Mouse (Mus musculus) lung, postnatal 0 days (tissue): ENCODE measurements around the gene Smim27. TPM values are rescaled to one million over a fixed set of nuclear protein-coding genes. Genes with fewer than 3 reads are reported as not detected.

Experiments
- ATAC-seq: fragments of 200-750 bp; cut with Nextera tagmentation; 2 replicates; pipeline ENCODE4 v1.8.0; 2017; ENCODE audit warnings: moderate library complexity
- DNase-seq: peaks from one replicate; pipeline ENCODE4 v3.0.0-alpha.2; 2016; ENCODE audit warnings: low spot score
- H3K27ac ChIP-seq: fragments of 300-500 bp; sonication (generic); 2 replicates; pipeline ENCODE4 v1.5.1; 2014; ENCODE audit warnings: antibody characterized with exemption, mild to moderate bottlenecking, low read length, mixed read lengths
- H3K27me3 ChIP-seq: fragments of 300-500 bp; sonication (generic); replicated peaks from 2 replicates; pipeline ENCODE4 v1.6.1; 2014; ENCODE audit warnings: low read length, mixed read lengths; ENCODE audit not compliant: insufficient read depth
- H3K36me3 ChIP-seq: fragments of 300-500 bp; sonication (generic); 2 replicates; pipeline ENCODE4 v1.6.1; 2014; ENCODE audit warnings: low read length, mixed read lengths; ENCODE audit not compliant: insufficient read depth
- H3K4me1 ChIP-seq: fragments of 300-500 bp; sonication (generic); 2 replicates; pipeline ENCODE4 v1.6.1; 2014; ENCODE audit warnings: antibody characterized with exemption, low read depth, low read length, mixed read lengths; ENCODE audit not compliant: insufficient read depth
- H3K4me2 ChIP-seq: fragments of 300-500 bp; sonication (generic); replicated peaks from 2 replicates; pipeline ENCODE4 v1.6.1; 2014; ENCODE audit warnings: low read depth, mild to moderate bottlenecking, low read length, moderate library complexity, mixed read lengths
- H3K4me3 ChIP-seq: fragments of 300-500 bp; sonication (generic); 2 replicates; pipeline ENCODE4 v1.5.1; 2014; ENCODE audit warnings: low read depth, low read length
- H3K9ac ChIP-seq: fragments of 300-500 bp; sonication (generic); replicated peaks from 2 replicates; pipeline ENCODE4 v1.6.1; 2014; ENCODE audit warnings: low read depth, mild to moderate bottlenecking
- H3K9me3 ChIP-seq: fragments of 300-500 bp; sonication (generic); 2 replicates; pipeline ENCODE4 v1.6.1; 2016; ENCODE audit warnings: low read length, mixed read lengths
- CTCF ChIP-seq: IDR thresholded peaks from 2 replicates; pipeline ENCODE4 v1.5.1; 2016; ENCODE audit warnings: antibody characterized with exemption, mild to moderate bottlenecking
- EP300 ChIP-seq: IDR thresholded peaks from 2 replicates; pipeline ENCODE4 v1.6.1; 2016; ENCODE audit warnings: antibody characterized with exemption, mild to moderate bottlenecking, control low read depth
- WGBS: fragments of 180-500 bp; shearing (Covaris S2); extraction: QIAGEN DNeasy Blood & Tissue Kit; methylation state at CpG from one replicate; pipeline ENCODE4 v1.1.7; 2014; 5-methylcytosine and 5-hydroxymethylcytosine counted together
- polyA plus RNA-seq: library from polyadenylated mRNA; unstranded; fragments of >200 nt; fragmentation: Nextera tagmentation; extraction: Ambion mirVana; gene quantifications from 2 replicates; pipeline ENCODE4 v1.2.1, GENCODE M21; 2015

Smim27 gene
- polyA plus RNA-seq, 1 experiment from 2014 or later: 45.6 TPM

DNA sequence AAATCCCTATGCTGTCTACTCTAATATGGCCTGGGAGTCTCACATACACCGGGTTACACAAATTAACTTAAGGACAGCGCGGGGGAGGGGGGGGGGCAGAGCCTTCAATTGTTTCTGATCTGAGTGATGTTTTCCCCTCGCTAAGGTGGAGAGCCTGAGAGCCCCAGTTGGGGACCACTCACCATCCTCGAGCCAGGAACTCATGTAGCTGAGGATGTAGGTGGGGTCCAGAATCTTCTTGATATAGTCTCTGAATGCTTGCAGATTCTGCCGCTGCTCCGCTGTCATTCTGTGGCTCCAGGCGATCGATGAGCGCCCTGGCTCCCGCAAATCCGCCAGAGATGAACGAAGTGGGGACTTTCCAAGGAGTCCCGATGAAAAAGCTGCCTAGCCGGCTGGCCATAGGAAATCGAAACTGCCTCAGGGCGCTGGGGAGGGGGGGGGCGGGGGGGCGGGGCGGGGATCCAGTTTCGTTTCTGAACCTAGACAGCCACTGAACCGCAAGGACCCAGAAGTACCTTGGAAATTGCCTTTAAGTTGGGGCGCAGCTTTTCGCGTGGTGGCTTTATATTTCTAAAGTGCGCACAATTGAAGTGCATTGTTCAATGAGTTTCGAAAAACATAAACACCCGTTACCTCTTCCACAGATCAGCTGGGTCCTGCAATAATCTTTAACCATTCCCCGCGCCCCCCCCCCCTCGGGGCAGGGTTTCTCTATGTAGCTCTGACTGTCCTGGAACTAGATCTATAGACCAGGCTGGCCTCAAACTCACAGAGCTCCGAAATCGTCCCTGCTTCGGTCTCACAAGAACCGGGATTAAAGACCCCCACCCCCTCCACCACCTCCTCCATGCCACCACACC is 29.7 kb upstream of the Smim27 start, which contains the start of gene Ddx58:
TSS of gene Ddx58 (minus strand) at position 420 of the 863 bp plus-strand sequence.
- ATAC-seq (peak; percentile 91), DNase-seq (peak; percentile 80)
- no peaks in the 10 kb centered on the region for H3K4me1 ChIP-seq
- 3% methylated on average over 35 of the region's 35 CpGs for WGBS
- H3K9ac ChIP-seq: peak within 1 kb of the TSS; percentile 59
- peak within 1 kb of the TSS; percentile 76 for H3K4me3 ChIP-seq
- H3K4me2 ChIP-seq: peak within 1 kb of the TSS; percentile 62
- no peaks in the 10 kb centered on the region for H3K27me3 ChIP-seq
- no peaks in the 10 kb centered on the region; the same call in 1 of the 2 replicates for H3K36me3 ChIP-seq
- TF ChIP-seq CTCF (peak; percentile 2; the same call in 1 of the 2 replicates), EP300 (no peak)
- peak within 1 kb of the TSS; percentile 89 for H3K27ac ChIP-seq
- no peaks in the 10 kb centered on the region for H3K9me3 ChIP-seq

DNA sequence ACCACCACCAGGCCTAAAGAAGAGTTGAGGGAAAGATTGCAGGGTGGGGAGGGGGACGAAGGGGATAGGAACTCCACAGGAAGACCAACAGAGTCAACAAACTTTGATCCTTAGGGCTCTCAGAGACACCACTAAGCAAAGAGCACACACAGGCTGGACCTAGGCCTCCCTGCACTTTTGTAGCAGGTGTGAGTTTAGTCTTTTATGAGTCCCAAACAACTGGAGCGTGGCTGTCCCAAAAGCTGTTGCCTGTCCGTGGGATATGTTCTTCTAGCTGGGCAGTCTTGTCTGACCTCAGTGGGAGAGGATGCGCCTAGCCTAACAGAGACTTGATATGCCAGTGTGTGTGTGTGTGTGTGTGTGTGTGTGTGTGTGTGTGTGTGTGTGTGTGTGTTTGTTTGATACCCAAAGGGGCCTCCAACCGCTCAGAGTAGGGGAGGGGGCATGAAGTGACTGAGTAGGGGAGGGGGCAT is 29.1 kb upstream of the Smim27 start:
- Histone ChIP-seq H3K27me3 (no peaks in the 10 kb centered on the region), H3K4me3 (peak overlapping the region; percentile 76), H3K9me3 (no peaks in the 10 kb centered on the region), H3K4me2 (peak overlapping the region; percentile 62), H3K36me3 (no peaks in the 10 kb centered on the region; the same call in 1 of the 2 replicates), H3K4me1 (no peaks in the 10 kb centered on the region), H3K9ac (0 out of 2 replicates have a peak overlapping the region, but pooled peaks have one; percentile 59), H3K27ac (peak overlapping the region; percentile 89; the same call in 1 of the 2 replicates)
- ATAC-seq: no peak
- WGBS: 40% methylated on average over 5 of the region's 5 CpGs
- TF ChIP-seq CTCF (no peak), EP300 (no peak)
- no peak for DNase-seq

DNA sequence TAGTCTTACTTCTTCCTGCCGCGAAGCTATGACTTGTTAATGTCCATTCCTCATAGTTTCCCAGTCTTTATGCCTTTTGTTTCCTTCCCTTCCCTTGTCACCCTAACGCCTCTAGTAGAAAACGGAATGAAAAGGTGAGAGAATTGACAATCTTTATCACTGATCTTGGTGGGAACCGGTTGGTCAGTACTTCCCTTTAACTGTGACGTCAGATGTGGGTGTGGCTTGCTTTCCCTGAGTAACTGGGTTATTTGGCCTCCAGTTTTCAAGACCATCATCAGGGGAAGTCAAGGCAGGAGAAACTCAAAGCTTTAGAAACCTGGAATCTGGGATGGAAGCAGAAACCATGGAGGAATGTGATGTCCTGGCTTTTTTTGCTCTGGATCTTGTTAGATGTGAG is 27.5 kb upstream of the Smim27 start:
- Histone ChIP-seq H3K27ac (no peak overlapping the region), H3K36me3 (no peaks in the 10 kb centered on the region), H3K4me2 (no peak overlapping the region), H3K4me1 (no peaks in the 10 kb centered on the region), H3K27me3 (no peaks in the 10 kb centered on the region), H3K9ac (no peak overlapping the region), H3K4me3 (no peak overlapping the region), H3K9me3 (no peaks in the 10 kb centered on the region)
- no peak for TF ChIP-seq CTCF
- TF ChIP-seq EP300: no peak
- 42% methylated on average over 6 of the region's 6 CpGs for WGBS
- DNase-seq (peak; percentile 23), ATAC-seq (no peak)

DNA sequence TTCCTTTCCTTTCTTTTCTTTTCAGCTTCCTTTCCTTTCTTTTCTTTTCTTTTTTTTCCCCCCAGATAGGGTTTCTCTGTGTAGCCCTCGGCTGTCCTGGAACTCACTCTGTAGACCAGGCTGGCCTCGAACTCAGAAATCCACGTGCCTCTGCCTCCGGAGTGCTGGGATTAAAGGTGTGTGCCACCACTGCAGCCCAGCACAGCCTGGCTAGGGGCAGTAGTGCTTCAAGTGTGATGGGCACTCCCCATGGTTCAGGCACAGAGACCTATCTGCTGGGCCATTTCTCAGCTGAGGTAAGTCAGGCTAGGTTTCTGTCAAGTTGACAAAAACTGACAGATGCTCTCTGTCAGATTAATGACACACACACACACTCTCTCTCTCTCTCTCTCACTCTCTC is 26.4 kb upstream of the Smim27 start:
- no peak for TF ChIP-seq CTCF
- TF ChIP-seq EP300: no peak
- Histone ChIP-seq H3K9me3 (no peaks in the 10 kb centered on the region), H3K36me3 (no peaks in the 10 kb centered on the region), H3K9ac (no peak overlapping the region), H3K27ac (no peak overlapping the region), H3K27me3 (no peaks in the 10 kb centered on the region), H3K4me2 (no peak overlapping the region), H3K4me3 (no peak overlapping the region), H3K4me1 (no peaks in the 10 kb centered on the region)
- DNase-seq (no peak), ATAC-seq (no peak)
- WGBS: 95% methylated on average over 4 of the region's 4 CpGs

DNA sequence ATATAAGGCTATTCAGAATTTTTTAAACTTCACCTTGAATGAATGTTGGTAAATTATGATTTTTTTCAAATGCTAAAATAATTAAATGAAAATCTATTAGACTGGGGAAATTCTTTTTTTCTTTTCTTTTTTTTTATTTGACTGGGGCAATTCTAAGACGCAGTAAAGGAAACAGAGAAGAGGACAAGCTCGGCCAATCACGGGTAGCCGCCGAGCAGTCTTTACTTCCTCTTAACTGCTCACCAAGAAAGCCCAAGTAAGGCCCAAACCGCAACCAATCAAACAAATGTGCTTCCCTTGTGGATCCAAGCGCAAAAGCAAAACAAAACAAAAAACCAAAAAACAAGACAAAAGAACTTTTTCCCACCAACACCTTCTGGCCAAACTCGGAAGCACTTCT is 25.3 kb upstream of the Smim27 start:
- 74% methylated on average over 8 of the region's 8 CpGs for WGBS
- Histone ChIP-seq H3K4me2 (no peak overlapping the region), H3K9me3 (no peaks in the 10 kb centered on the region), H3K4me1 (no peaks in the 10 kb centered on the region), H3K4me3 (no peak overlapping the region), H3K36me3 (no peaks in the 10 kb centered on the region), H3K27me3 (no peaks in the 10 kb centered on the region), H3K27ac (no peak overlapping the region), H3K9ac (no peak overlapping the region)
- no peak for DNase-seq
- no peak for TF ChIP-seq EP300
- no peak for TF ChIP-seq CTCF
- ATAC-seq: no peak

DNA sequence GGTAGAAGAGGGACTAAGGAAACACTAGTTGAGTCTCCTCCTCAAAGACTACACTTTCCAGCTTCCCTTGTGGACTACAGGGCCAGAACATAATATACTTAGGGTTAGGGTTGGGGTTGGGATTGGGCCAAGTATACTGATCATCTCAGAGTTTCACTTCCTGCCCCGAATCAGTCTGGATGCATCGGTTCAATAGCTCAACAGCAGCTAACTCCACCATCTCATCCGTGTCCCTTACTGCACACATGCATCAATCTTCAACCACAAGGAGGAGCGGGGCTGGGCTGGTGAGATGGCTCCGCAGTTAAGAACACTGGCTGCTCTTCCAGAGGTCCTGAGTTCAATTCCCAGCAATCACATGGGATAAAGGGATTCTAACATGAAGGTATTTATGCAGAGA is 18.4 kb upstream of the Smim27 start:
- WGBS: 85% methylated on average over 5 of the region's 5 CpGs
- no peak overlapping the region for H3K27ac ChIP-seq
- no peaks in the 10 kb centered on the region for H3K9me3 ChIP-seq
- no peak for TF ChIP-seq CTCF
- TF ChIP-seq EP300: no peak
- H3K9ac ChIP-seq: no peak overlapping the region
- DNase-seq (no peak), ATAC-seq (no peak)
- no peak overlapping the region for H3K4me2 ChIP-seq
- H3K36me3 ChIP-seq: no peaks in the 10 kb centered on the region
- H3K4me1 ChIP-seq: no peaks in the 10 kb centered on the region
- H3K27me3 ChIP-seq: no peaks in the 10 kb centered on the region
- H3K4me3 ChIP-seq: no peak overlapping the region
